Mouse (Mus musculus) 416B (cell line): ENCODE data around the gene Gpr107.

ENCODE experiments used
- DNase-seq: peaks from one replicate; pipeline ENCODE4 v3.0.0; 2011; ENCODE audit warnings: low read depth

The Gpr107 gene

DNA sequence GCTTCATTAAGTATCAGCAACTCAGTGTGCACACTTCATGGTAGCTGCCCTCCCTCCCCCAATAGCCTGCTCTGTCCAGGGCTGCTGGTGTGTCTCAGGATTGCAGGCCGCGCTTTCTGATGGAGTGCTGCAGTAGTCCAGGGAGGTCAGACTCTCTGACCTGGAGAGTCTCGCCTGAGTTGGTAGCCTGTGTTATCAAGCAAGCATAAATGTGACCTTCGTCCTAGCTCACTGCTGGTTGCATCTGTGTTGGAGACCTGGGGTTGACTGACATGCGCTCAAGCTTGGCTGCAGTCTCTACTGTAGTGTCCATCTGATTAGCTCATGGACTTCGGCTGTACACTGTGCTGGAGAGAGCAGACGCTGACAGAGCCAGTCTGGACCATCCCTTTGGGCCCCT, 49.7 kb downstream of the Gpr107 start:
- no peak for DNase-seq

GRCm38 (mm10) chr2:31202357-31202756, 50.2 kb downstream of the Gpr107 start:
- no peak for DNase-seq

DNA sequence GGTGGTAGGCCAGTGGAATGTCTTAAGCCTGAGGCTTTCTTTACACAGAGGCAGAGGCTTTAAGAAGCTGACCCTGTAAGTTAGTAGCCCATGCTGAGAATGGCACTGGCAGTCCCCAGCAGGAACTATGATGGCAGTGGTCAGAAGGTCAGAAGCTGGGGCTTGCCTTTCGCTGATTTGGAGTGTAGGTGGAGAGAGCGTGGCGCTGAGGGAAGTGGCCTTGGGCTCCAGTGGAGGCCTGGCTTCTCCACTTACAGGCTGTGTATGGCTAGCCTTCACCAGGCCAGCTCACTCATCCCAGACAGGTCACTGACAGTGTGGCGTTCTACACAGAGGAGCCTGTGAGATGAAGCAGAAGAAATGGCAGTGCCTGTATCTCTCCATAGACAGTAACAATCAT, 50.8 kb downstream of the Gpr107 start:
- no peak for DNase-seq

DNA sequence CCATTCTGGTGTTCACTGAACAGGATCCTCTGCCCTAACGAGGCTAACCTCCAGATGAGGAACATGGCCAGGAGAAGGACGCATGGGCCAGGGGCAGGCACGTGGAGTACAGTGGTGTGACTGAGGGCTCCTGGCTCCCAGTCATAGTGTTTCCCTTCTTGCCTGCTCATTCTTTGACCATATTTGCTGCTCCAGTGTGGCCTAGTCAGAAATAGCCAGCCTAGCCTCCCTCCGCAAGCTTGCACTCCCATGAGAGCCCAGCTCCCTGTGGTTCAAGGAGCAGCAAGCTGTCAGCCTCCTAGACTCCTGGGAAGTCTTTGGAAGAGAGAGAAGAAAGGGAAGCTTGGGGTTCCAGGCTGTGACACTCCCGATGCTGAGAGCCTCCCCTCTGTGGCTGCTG, 52.6 kb downstream of the Gpr107 start:
- DNase-seq, result no peak

- no peak for DNase-seq
These were observed 54.1 kb downstream of the Gpr107 start for GRCm38 (mm10) chr2:31206211-31206610.

DNA sequence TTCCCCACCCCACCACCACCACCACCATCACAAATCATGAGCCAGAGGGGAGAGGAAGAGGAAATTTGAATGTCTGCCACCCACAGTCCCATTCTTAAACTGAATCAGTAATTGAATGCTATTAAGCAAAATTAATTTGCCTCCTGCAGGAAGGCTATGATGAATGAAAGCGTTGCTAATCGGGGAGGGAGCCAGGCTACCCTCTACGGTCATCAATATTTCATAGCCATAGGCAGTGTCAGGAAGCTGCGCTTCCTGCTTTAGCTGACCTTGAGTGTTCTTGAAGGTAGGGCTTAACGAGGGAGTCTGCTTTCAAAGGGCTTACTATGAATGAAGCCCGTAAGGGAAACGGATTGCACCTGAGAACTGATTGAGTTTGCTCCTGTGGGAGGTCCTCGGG, 54.8 kb downstream of the Gpr107 start:
- no peak for DNase-seq

DNA sequence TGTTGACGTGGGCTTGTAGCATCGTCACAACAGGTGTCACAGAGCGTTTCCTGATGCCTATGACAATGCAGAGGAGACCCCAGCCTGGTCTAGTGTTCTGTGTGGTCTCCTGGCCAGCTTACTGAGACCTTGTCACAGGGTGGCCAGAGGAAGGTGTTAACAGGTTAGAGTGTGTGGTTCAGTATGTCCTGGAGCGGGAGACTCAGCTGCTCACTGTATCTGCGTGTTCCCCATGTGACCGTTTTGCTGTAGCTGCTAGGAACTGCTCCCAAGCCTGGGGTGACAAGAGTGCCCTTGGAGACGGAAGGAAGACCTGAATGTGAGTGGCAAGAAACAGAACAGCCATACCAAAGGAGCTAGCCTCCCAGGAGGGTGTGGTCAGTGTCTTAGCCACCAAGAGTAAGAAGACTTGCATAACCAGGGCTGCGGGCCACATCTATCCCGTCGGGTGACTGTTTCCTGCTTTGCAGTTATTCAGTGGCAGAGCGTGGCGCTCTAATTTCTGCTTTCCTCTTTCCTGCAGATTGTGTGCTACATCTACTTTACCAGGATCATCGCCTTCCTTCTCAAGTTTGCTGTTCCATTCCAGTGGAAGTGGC, 56.5 kb downstream of the Gpr107 start:
- DNase-seq, result peak; percentile 42

- peak; percentile 24 for DNase-seq
These were observed 57.4 kb downstream of the Gpr107 start for GRCm38 (mm10) chr2:31209525-31209924.

DNA sequence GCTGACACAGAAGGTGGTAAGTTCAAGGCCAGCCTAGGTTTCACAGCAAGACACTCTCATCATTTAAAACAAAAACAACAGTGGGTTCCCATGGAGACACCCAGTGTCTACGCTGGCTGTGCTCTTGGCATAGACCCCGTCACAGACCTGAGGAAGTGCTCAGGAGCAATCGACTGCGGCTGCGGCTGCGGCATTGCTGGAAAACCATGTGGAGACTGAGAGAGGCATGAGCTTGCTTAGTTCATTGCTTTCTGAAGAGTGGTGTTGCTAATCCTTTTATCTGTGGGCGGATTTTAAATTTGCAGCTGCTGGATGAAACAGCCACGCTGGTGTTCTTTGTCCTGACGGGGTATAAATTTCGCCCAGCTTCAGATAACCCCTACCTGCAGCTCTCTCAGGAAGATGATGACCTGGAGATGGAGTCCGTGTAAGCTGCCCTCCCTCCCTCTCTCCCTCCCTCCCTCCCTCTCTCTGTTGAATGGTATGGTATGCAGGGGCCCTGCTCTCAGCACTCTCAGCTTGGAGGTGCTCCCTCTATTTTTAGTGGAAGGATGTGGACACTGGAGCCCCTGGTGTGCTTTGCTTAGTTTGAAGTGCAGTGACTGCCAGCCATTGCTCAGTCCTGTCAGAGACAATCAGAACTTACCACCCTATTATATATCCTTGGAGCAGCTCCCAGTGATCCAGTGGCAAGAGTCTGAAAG, 58.2 kb downstream of the Gpr107 start:
- DNase-seq, result no peak

- no peak for DNase-seq
These were observed 59.1 kb downstream of the Gpr107 start for GRCm38 (mm10) chr2:31211204-31211603.

DNA sequence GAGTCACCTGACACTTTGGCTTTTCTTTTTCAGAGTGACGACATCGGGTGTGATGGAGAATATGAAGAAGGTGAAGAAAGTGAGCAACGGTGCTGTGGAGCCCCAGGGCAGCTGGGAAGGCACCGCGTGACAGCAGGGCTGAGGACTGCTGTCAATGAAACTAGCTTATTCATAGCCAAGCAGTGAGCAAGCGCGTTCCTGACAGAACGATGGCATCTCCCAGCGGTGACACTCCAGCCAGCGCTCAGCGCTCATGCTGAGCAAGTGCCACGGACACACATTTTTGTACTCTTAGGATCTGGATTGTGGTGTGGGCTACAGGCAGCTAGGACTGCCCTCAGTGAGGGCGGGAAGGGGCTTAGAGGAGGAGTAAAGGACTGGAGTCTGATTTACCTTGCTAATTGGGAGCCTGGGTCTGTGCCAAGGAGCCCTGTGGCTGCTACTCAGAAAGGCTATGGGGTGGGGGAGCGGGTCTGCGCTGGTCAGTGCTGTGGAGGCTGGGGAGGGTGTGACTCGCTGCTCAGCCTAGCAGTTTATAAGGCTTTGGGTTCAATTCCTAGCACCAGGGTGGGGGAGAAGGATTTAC, 62.2 kb downstream of the Gpr107 start:
- DNase-seq, result no peak

GRCm38 (mm10) chr2:31218611-31219010, 66.5 kb downstream of the Gpr107 start:
- DNase-seq, result no peak

DNA sequence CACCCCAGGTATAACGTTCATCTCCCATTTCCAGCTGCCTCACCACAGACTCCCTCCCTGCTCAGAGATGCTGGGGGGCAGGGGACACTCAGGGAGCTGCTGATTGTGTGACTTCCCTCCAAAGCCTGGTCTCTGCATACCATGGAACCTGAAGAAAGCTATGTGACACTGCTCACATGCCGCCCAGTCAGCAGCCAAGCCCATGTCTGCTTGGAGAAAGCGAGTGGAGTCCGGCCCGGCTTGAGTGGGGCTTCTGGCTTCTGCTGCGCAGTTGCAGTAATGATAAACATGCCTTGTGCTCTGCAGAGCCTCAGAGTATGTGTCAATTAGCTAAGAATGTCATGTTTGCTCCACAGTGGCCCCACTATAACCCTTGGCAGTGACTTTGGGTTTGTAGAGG, 67.4 kb downstream of the Gpr107 start:
- DNase-seq, result no peak

DNA sequence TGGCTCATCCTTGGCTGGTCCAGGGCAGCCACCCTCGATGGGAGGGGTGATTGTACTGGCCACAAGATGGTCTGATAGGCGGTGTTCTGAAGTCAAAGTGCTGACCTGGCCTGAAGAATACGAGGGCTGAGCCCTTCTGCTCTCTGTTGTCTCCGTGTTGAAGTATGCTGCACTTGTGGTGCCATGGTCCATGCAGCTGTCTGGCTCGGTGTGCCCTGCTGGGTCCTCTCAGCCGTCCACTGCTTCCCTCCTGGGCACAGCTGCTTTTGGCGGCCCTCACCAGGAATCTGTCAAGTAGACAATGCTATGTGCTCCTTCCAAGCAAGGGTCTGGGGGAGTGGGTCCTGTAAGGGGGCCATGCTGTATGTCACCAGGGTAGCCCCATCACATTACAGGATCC, 68.7 kb downstream of the Gpr107 start:
- no peak for DNase-seq

- DNase-seq, result peak; percentile 66
These were observed 69.5 kb downstream of the Gpr107 start for GRCm38 (mm10) chr2:31221582-31221981.

- peak; percentile 41 for DNase-seq
These were observed 76.7 kb downstream of the Gpr107 start for GRCm38 (mm10) chr2:31228768-31229311.

DNA sequence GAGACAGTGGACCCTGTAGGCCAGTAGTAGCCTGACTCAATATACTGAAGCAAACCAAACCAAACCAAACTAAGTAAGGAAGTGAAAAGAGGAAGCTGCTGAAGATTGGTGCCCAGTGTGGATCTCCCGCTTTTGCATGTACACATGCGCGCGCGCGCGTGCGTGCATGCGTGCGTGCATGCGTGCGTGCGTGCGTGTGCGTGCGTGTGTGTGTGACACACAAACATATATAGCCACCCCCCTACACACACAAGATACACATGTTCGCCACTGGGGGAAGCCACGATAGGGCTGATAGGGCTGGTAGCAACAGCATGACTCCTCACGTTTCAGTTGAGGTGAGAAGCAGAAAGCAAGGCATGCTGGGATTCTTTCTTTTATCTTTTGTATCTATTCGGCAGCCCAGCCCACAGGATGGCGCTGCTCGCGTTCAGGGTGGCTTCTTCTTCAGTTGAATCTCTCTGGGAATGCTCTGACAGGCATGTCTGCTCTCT, 87.1 kb downstream of the Gpr107 start:
- peak; percentile 40 for DNase-seq

DNA sequence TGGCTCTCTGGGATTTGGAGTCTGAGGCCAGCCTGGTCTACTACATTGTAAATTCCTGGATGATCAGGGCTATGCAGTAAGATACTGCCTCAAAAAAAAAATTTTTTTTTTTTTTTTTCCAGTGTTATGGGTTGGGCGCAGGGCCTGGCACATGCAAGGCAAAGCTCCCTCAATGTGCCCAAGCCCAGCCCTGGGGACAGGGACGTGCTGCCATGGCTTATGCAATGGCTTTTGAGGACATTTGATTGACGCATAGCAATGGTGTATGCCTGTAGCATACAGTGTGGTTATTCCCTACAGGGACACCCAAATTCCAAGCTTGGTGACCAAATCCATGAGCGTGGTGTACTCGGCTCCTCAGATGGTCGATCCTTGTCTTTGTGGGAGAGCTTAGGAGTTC, 87.7 kb downstream of the Gpr107 start:
- DNase-seq, result no peak

DNA sequence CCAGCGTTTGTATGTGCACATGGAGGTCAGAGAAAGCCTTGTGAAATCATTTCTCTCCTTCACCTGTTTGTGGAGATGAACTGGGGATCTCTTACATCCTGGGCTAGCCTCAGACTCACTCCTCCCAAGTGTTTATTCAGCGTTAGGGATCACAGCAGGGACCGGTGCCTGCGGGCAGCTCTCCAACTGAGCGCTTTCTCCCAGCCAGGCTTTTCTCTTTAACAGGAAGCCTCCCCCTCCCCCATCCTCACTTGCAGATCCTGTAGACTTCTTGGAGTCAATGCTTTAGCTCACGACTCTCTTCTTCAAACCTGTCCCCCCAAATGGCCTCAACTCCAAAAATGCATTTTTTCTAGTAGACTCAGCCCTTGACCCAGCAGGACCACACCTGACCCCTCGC, 89.5 kb downstream of the Gpr107 start:
- no peak for DNase-seq

DNA sequence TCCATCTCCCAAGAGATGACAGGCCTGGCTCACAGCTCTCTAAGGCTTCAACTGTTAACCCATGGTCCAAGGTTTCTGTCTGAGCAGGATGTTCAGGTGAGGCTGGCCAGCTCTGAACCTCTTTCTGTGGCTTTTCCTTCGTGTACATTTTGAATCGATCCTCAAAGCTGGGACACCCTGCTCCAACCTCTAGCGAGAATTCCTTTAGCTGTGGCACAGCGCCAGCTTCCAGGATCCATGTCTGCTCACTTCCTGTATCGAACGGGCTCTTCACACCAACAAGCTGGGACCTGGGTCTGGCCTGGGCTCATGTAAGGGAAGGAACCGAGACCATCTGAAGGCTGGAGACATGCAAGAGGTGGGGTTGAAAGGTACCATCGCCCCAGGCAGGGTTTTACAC, 92.1 kb downstream of the Gpr107 start:
- no peak for DNase-seq

DNA sequence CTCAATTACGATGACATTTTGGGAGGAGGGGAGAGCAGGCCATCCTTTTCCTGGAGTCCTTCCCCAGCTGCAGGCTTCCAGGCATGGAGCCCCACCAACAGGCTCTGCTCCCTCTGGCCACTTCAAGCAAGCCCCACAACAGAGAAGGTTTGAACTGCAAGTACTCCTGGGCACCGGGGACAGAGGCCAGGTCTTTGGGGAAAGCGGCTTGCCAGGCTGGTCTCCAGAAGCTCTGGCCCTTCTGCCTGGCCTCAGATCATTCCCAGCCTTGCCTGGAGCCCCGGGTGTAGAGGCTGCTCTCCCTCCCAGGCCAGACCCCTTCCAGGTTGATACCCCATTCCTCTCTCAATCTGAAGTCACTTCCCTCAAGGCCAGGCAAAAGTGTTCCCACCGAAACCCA, 92.9 kb downstream of the Gpr107 start:
- no peak for DNase-seq

- no peak for DNase-seq
These were observed 93.5 kb downstream of the Gpr107 start, which contains the start of gene Ncs1 for GRCm38 (mm10) chr2:31245491-31246141. Ncs1 (plus strand) TSS chr2:31245823.
